Mouse (Mus musculus): ENCODE data around the gene Sdk1. TPM values are rescaled to one million over a fixed set of nuclear protein-coding genes. Genes with fewer than 3 reads are reported as not detected.
A peak's percentile ranks its signal among the peaks of the same experiment; 100 is the strongest.

The Sdk1 gene
- polyA plus RNA-seq, 1 experiment from 2014 or later: 3.4 TPM

DNA sequence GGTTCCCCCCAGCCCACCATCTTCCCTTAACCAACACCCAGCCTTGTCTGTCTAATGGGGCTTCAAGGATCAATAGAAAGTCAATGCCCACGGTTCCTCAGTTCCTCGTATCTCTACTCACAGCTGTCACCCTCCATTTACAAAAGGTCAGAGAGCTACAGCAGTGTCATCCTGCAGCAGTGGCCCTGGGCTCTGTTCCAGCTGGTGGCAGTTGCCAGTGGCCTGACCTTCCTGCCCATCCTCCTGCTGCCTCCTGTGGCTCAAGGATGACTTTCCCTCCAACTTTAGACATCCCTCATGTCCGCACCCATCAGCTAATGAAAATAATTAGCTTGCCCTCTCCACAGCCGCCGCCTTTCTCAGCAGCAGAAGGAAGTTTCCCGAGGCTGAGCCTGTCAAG lies 759.8 kb downstream of the Sdk1 start:
- 0 out of 2 replicates have a peak, but pooled peaks cover 3% of the 10 kb centered on the region for H3K9me3 ChIP-seq (replicated peaks; ENCODE audit: control insufficient read depth, low read length)
- no peaks in the 10 kb centered on the region for H3K36me3 ChIP-seq (ENCODE audit: control insufficient read depth, insufficient read depth, low read length)
- H3K27ac ChIP-seq (ENCODE audit: low read length): no peak overlapping the region
- H3K27me3 ChIP-seq (ENCODE audit: control insufficient read depth, insufficient read depth, low read length): no peaks in the 10 kb centered on the region
- H3K4me1 ChIP-seq (ENCODE audit: control insufficient read depth, insufficient read depth, low read length): peaks cover 4% of the 10 kb centered on the region; the same call in 1 of the 2 replicates
- no peak overlapping the region for H3K9ac ChIP-seq (ENCODE audit: low read length)
- no peak for ATAC-seq (ENCODE audit: insufficient read depth, low FRiP score)
- WGBS: 51% methylated on average over 6 of the region's 6 CpGs
- H3K4me3 ChIP-seq (replicated peaks; ENCODE audit: low read length): no peak overlapping the region
- no peak overlapping the region for H3K4me2 ChIP-seq (ENCODE audit: low read depth, low read length)

DNA sequence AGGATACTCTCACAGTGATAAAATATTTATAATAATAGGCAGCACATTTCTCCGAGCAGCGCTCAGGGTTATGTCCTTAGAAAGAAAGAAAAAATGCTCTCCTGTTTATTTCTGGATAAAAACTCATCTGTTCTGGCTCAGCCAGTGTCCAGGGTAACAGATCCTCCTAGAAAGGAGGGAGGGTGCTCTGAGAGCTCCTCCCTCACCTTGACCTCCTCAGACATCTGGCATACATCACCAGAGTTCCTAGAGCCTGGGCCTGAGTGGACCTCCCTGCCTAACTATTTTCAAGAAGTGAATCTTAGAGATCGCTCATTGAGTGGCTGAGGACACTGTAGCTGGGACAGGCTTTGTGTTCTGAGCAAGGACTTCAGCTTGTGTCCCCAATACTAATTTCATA lies 760.7 kb downstream of the Sdk1 start:
- Histone ChIP-seq H3K4me2 (ENCODE audit: low read depth, low read length) (no peak overlapping the region), H3K9me3 (replicated peaks; ENCODE audit: control insufficient read depth, low read length) (0 out of 2 replicates have a peak, but pooled peaks cover 3% of the 10 kb centered on the region), H3K36me3 (ENCODE audit: control insufficient read depth, insufficient read depth, low read length) (no peaks in the 10 kb centered on the region), H3K27me3 (ENCODE audit: control insufficient read depth, insufficient read depth, low read length) (no peaks in the 10 kb centered on the region), H3K27ac (ENCODE audit: low read length) (no peak overlapping the region; the same call in 1 of the 2 replicates), H3K4me3 (replicated peaks; ENCODE audit: low read length) (no peak overlapping the region), H3K9ac (ENCODE audit: low read length) (no peak overlapping the region), H3K4me1 (ENCODE audit: control insufficient read depth, insufficient read depth, low read length) (peaks cover 4% of the 10 kb centered on the region; the same call in 1 of the 2 replicates)
- peak; percentile 17; the same call in 1 of the 2 replicates for ATAC-seq (ENCODE audit: insufficient read depth, low FRiP score)
- whole genome bisulfite sequencing: 48% methylated on average over 3 of the region's 3 CpGs

DNA sequence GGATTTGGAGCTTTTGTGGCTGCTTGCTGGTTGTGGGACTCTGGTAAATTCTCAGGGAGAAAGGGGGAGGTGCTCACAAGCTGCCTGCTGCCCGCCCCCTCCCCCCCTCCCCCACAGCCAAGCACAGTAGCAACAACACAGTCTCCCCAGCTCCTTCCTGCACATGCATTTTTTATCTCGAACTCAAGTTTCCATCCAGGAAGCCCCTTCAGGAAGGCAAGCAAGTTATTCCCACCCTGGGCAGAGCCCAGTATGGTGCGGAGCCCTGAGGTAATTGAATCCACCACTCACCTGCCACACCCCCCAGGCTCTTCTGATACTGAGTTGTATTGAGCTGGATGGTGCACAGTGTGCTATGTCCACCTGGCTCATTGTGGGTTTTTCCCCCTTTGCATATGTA lies 768.9 kb downstream of the Sdk1 start:
- Histone ChIP-seq H3K9me3 (replicated peaks; ENCODE audit: control insufficient read depth, low read length) (no peaks in the 10 kb centered on the region), H3K4me2 (ENCODE audit: low read depth, low read length) (no peak overlapping the region), H3K9ac (ENCODE audit: low read length) (no peak overlapping the region), H3K36me3 (ENCODE audit: control insufficient read depth, insufficient read depth, low read length) (no peaks in the 10 kb centered on the region), H3K4me1 (ENCODE audit: control insufficient read depth, insufficient read depth, low read length) (no peaks in the 10 kb centered on the region), H3K4me3 (replicated peaks; ENCODE audit: low read length) (no peak overlapping the region), H3K27ac (ENCODE audit: low read length) (no peak overlapping the region), H3K27me3 (ENCODE audit: control insufficient read depth, insufficient read depth, low read length) (no peaks in the 10 kb centered on the region)
- WGBS: 29% methylated on average over 3 of the region's 3 CpGs
- ATAC-seq (ENCODE audit: insufficient read depth, low FRiP score): no peak; the same call in 1 of the 2 replicates

DNA sequence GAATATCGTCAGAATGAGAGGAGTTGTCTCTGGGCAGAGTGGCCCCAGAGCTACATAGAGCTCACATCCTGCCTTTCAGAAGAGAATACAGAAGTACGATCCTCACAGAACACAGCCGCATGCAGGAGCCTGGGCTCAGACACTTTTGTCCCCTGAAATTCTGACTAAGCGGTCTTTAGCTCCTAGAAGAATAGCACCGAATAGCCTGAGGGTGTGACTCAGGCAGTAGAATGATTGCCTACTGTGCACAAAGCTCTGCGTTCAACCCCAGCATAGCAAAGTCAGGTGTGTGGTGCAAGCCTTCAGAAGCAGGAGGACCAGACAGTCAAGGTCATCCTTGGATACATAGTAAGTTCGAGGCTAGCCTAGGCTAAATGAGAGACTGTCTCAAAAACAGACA lies 775.7 kb downstream of the Sdk1 start:
- Histone ChIP-seq H3K4me2 (ENCODE audit: low read depth, low read length) (no peak overlapping the region), H3K9me3 (replicated peaks; ENCODE audit: control insufficient read depth, low read length) (no peaks in the 10 kb centered on the region), H3K27me3 (ENCODE audit: control insufficient read depth, insufficient read depth, low read length) (no peaks in the 10 kb centered on the region), H3K27ac (ENCODE audit: low read length) (no peak overlapping the region), H3K4me3 (replicated peaks; ENCODE audit: low read length) (no peak overlapping the region), H3K4me1 (ENCODE audit: control insufficient read depth, insufficient read depth, low read length) (no peaks in the 10 kb centered on the region), H3K9ac (ENCODE audit: low read length) (no peak overlapping the region), H3K36me3 (ENCODE audit: control insufficient read depth, insufficient read depth, low read length) (no peaks in the 10 kb centered on the region)
- ATAC-seq (ENCODE audit: insufficient read depth, low FRiP score): no peak
- 88% methylated on average over 7 of the region's 7 CpGs for WGBS

DNA sequence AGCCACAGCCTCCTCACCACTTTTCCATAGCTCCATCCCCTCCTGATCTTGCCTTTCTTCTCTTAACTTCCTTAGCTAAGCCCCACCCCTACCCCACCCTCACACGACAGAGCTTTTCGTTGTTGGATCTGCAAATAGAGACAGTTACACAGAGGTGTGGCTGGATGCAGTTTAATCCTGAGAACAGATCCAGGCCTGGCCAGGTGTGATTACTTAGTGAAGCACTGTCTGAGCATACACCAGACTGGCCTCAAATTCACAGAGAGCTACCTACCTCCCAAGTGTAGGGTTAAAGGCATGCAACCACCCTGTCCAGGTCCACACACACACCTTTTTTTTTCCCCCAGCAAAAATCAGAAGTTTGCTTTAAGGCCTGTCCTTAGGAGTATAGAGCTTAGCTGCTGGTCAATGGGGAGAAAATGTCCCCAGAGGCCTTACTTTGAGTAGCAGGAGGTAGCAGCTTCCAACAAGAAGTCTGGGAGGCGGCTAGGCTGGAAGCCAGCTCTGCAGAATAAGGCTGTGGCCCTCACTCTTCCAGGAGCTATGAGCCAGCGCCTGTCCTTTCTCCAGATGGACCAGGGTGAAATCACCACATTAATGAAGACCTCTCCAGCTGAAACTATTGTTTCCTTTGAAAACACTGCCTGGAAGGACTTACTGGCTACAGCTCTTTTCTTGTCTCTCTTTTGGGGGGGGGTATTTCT lies 781.7 kb downstream of the Sdk1 start:
- peak; percentile 68; the same call in 1 of the 2 replicates for ATAC-seq (ENCODE audit: insufficient read depth, low FRiP score)
- H3K9ac ChIP-seq (ENCODE audit: low read length): no peak overlapping the region
- WGBS: 56% methylated on average over 4 of the region's 4 CpGs
- H3K4me3 ChIP-seq (replicated peaks; ENCODE audit: low read length): no peak overlapping the region
- H3K36me3 ChIP-seq (ENCODE audit: control insufficient read depth, insufficient read depth, low read length): no peaks in the 10 kb centered on the region
- no peaks in the 10 kb centered on the region for H3K27me3 ChIP-seq (ENCODE audit: control insufficient read depth, insufficient read depth, low read length)
- peak overlapping the region; percentile 4; the same call in 1 of the 2 replicates for H3K27ac ChIP-seq (ENCODE audit: low read length)
- H3K4me2 ChIP-seq (ENCODE audit: low read depth, low read length): no peak overlapping the region
- peaks cover 3% of the 10 kb centered on the region for H3K4me1 ChIP-seq (ENCODE audit: control insufficient read depth, insufficient read depth, low read length)
- no peaks in the 10 kb centered on the region for H3K9me3 ChIP-seq (replicated peaks; ENCODE audit: control insufficient read depth, low read length)

DNA sequence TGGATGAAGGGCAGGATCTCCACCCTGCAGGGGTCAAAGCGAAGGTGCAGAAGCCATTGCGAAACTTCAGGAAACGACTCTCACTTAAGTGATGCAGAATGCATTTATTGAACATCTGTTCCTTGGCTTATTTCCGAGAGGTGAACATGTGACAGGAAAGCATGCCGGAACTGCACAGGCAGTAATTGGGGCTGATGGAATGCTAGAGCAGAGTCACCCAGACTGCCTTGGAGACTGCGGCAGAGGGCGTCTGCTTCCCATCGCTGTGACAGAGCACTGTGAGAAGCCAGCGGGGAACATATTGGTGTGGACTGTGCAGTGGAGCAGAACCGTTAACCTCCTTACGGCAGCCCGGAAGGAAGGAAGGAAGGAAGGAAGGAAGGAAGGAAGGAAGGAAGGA lies 783.2 kb downstream of the Sdk1 start:
- ATAC-seq (ENCODE audit: insufficient read depth, low FRiP score): peak; percentile 68; the same call in 1 of the 2 replicates
- Histone ChIP-seq H3K36me3 (ENCODE audit: control insufficient read depth, insufficient read depth, low read length) (no peaks in the 10 kb centered on the region), H3K4me2 (ENCODE audit: low read depth, low read length) (no peak overlapping the region), H3K4me3 (replicated peaks; ENCODE audit: low read length) (no peak overlapping the region), H3K27me3 (ENCODE audit: control insufficient read depth, insufficient read depth, low read length) (no peaks in the 10 kb centered on the region), H3K27ac (ENCODE audit: low read length) (no peak overlapping the region), H3K9ac (ENCODE audit: low read length) (no peak overlapping the region), H3K9me3 (replicated peaks; ENCODE audit: control insufficient read depth, low read length) (no peaks in the 10 kb centered on the region), H3K4me1 (ENCODE audit: control insufficient read depth, insufficient read depth, low read length) (peaks cover 3% of the 10 kb centered on the region)
- WGBS: 49% methylated on average over 12 of the region's 12 CpGs

DNA sequence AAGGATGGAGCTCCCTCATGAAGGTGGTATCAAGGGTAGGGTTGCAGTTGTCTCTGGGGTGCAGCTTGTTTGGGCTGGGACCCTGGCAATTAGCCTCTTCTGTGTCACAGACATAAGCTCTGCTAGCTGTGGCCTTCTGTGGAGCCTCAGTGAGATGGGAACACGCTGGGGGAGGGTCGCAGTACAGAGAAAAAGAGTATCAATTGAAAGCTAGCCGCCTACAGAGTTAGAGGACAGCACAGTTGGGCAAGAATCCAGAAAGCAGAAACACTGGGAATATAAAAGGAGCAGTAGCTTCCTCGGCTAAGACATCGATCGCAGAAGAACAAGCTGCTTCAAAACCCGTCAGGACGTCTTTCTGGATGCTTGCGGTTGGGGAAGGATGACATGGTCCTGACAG lies 795.2 kb downstream of the Sdk1 start:
- peaks cover 3% of the 10 kb centered on the region; the same call in 1 of the 2 replicates for H3K4me1 ChIP-seq (ENCODE audit: control insufficient read depth, insufficient read depth, low read length)
- H3K9me3 ChIP-seq (replicated peaks; ENCODE audit: control insufficient read depth, low read length): no peaks in the 10 kb centered on the region
- no peaks in the 10 kb centered on the region for H3K27me3 ChIP-seq (ENCODE audit: control insufficient read depth, insufficient read depth, low read length)
- H3K36me3 ChIP-seq (ENCODE audit: control insufficient read depth, insufficient read depth, low read length): no peaks in the 10 kb centered on the region
- no peak overlapping the region for H3K9ac ChIP-seq (ENCODE audit: low read length)
- no peak for ATAC-seq (ENCODE audit: insufficient read depth, low FRiP score)
- WGBS: 83% methylated on average over 9 of the region's 9 CpGs
- no peak overlapping the region for H3K4me3 ChIP-seq (replicated peaks; ENCODE audit: low read length)
- no peak overlapping the region for H3K4me2 ChIP-seq (ENCODE audit: low read depth, low read length)
- H3K27ac ChIP-seq (ENCODE audit: low read length): no peak overlapping the region

DNA sequence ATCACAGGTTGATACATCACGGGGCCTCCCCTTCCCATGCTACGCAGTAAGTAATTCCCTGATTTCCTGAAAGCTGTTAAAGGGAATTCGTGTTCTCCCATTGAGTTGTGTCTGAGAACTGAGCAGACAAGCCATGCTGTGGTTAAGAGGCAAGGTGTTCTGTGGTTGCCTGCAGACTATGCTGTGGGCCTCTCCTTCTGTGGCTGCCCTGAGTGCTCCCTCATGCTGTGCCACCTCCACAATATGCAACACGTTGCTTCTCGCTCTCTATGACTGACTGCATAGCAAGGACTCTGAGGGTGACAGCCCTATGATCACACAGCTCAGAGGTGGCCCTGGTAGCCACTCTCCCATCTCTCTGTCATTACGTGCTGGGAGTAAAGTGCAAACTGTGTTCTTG lies 797.9 kb downstream of the Sdk1 start:
- Histone ChIP-seq H3K36me3 (ENCODE audit: control insufficient read depth, insufficient read depth, low read length) (no peaks in the 10 kb centered on the region), H3K27ac (ENCODE audit: low read length) (no peak overlapping the region), H3K9ac (ENCODE audit: low read length) (no peak overlapping the region), H3K4me1 (ENCODE audit: control insufficient read depth, insufficient read depth, low read length) (peaks cover 3% of the 10 kb centered on the region; the same call in 1 of the 2 replicates), H3K9me3 (replicated peaks; ENCODE audit: control insufficient read depth, low read length) (no peaks in the 10 kb centered on the region), H3K4me2 (ENCODE audit: low read depth, low read length) (no peak overlapping the region), H3K27me3 (ENCODE audit: control insufficient read depth, insufficient read depth, low read length) (no peaks in the 10 kb centered on the region), H3K4me3 (replicated peaks; ENCODE audit: low read length) (no peak overlapping the region)
- no peak for ATAC-seq (ENCODE audit: insufficient read depth, low FRiP score)
- WGBS: 92% methylated on average over 6 of the region's 6 CpGs

DNA sequence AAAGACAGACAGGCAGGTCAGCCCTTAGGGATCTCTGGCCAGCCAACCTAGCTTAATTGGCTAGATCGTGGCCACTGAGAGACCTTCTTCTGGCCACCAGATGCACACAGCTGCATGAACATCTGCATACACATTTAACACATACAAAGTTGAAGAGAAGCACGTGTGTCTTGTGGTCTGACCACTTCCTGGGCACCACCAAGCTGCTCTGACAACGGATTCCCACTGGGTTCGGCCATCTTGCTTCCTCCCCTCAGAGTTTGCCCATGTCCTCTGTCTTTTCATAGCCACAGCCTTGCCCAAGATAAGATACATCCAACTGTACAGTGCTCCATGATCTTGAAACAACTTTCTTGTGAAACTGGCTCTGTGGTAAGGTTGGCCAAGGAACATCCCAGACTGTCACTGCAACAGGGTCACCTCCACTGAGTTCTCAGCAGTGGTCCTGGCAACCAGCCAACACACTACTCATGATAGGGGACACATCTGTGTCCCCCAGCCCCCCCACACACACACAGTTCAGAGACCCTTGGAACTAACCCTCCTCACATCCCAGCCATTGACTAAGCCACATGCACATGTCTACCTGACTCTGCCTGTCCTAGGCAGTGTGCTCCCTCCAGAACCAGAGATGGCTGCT lies 798.7 kb downstream of the Sdk1 start:
- Histone ChIP-seq H3K27me3 (ENCODE audit: control insufficient read depth, insufficient read depth, low read length) (no peaks in the 10 kb centered on the region), H3K9ac (ENCODE audit: low read length) (no peak overlapping the region), H3K4me2 (ENCODE audit: low read depth, low read length) (no peak overlapping the region), H3K27ac (ENCODE audit: low read length) (no peak overlapping the region), H3K9me3 (replicated peaks; ENCODE audit: control insufficient read depth, low read length) (no peaks in the 10 kb centered on the region), H3K4me1 (ENCODE audit: control insufficient read depth, insufficient read depth, low read length) (peaks cover 3% of the 10 kb centered on the region; the same call in 1 of the 2 replicates), H3K4me3 (replicated peaks; ENCODE audit: low read length) (no peak overlapping the region), H3K36me3 (ENCODE audit: control insufficient read depth, insufficient read depth, low read length) (no peaks in the 10 kb centered on the region)
- WGBS: 83% methylated on average over 4 of the region's 4 CpGs
- ATAC-seq (ENCODE audit: insufficient read depth, low FRiP score): no peak
